Mouse (Mus musculus): Measurements from ENCODE around the gene Dpm2. TPM values are rescaled to one million over a fixed set of nuclear protein-coding genes. Genes with fewer than 3 reads are reported as not detected.

Gene Dpm2
- total RNA-seq, 2 experiments from 2014 or later, result 61.9 to 64.5 TPM

- no peak for DNase-seq (ENCODE audit: low spot score in 2 of 2)
Measured at GRCm38 (mm10) chr2:32543031-32543449, 27.6 kb upstream of the Dpm2 start.

- no peak for DNase-seq (ENCODE audit: low spot score in 2 of 2)
Measured at GRCm38 (mm10) chr2:32546951-32547350, 23.7 kb upstream of the Dpm2 start.

DNA sequence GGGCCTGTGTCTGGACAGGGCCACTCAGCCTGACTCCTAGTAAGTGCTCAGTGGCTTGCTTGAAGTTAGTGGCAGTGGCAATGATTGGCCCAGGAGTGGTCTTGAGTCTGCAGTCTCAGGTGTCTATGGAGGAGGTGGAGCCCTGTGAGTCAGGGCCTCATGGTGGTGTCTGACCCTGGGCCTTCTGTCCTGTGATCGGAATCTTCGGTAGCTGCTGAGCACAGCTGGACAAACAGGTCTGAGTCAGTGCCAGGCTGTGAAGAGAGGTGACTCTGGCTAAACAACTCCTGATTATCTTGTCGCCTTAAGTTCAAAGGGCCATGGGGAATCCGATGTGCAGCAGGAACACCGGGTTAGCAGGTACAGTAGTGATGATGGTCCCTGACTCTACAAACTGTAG, 23.3 kb upstream of the Dpm2 start:
- DNase-seq (ENCODE audit: low spot score in 2 of 2), result no peak

- no peak for DNase-seq (ENCODE audit: low spot score in 2 of 2)
Measured at GRCm38 (mm10) chr2:32547964-32548739, 22.5 kb upstream of the Dpm2 start.

GRCm38 (mm10) chr2:32549171-32549570, 21.5 kb upstream of the Dpm2 start:
- DNase-seq (ENCODE audit: low spot score in 2 of 2), result no peak

DNA sequence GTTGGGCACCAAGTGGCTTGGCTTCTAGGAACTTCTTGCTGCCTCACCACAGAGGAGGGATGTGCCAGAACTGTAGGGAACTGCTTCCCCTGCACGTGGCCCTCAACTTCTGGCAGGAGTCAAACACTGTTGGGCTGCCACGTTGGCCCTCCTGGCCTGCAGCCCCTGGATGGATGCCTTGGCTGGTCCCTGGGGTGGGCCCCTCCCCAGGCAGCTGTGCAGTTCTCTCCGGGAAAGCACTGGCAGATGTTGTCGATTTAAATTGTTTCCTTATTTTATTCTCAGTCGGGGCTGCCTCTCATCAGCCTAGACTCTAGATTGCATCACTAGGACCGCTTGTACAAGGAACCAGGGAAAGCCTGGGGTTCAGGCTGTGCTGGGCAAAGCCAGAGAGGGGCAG, 20.9 kb upstream of the Dpm2 start:
- DNase-seq (ENCODE audit: low spot score in 2 of 2), result no peak

DNA sequence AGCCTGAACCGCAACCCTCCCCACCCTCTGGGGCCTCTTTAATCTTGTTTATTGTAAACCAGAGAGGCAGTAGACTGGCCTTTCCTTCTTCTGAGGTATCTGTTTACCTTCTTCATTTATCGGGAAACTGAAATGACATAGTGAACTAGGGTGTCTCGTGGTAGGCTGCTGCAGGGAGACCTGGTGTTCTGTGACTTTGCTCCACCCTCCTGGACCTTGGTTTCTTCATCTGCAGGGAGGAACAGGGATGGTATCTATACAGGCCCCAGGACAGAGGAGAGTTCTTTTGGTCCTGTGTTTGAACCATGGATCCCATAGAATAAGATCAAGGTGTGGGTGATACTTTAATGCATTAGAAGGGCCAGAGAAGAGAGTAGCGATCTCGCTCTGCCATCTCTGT, 19.4 kb upstream of the Dpm2 start:
- DNase-seq (ENCODE audit: low spot score in 2 of 2), result no peak

GRCm38 (mm10) chr2:32553592-32554148, 17.0 kb upstream of the Dpm2 start:
- DNase-seq (ENCODE audit: low spot score in 2 of 2), result no peak

GRCm38 (mm10) chr2:32555484-32555883, 15.2 kb upstream of the Dpm2 start:
- no peak for DNase-seq (ENCODE audit: low spot score in 2 of 2)

DNA sequence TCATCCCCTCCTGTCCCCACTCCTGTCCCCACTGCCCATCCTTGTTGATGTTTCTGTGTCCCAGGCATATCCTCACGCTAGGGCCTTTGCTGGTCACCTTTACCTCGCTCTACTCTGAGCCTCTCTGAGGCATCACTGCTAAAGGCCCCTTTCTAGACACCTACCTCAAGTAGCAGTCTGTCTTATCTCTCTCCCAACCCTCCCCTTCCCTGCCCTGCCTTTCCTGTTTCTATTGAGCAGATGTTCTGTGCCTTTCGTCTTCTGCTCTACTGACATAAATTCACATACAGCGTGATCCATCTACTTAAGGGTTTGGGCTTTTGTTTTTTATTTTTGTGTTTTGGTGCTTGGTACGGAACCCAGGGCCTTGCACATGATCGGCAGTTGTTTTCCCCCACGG, 14.6 kb upstream of the Dpm2 start:
- no peak for DNase-seq (ENCODE audit: low spot score in 2 of 2)

GRCm38 (mm10) chr2:32559570-32559969, 11.1 kb upstream of the Dpm2 start:
- no peak for DNase-seq (ENCODE audit: low spot score in 2 of 2)

DNA sequence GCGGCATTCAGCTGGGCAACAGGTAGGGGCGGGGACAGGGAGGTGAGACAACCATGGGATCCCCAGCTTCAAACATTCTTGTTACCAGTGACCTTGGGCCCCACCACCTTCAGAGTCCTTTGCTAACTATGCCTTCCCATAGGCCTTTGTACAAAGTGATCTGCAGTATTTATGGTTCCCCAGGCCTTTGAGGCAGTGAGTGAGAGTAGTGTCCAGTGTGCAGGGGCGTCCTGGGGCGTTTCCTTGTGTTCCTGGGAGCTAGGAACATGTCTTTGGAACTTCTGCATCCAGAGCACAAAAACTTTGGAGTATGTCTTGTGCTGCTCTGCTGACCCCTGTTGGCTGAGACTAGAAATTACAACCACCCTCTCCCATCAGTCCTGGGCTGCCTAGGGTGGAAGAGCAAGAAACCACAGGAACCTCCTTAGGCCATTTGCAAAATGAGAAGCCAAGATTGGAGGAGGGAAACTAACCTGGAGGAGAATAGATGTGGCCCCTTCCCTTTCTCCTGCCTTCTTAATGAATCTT, 4.1 kb upstream of the Dpm2 start:
- peak in 1 of 2 experiments; percentile 51 for DNase-seq (ENCODE audit: low spot score in 2 of 2)

GRCm38 (mm10) chr2:32568149-32568548, 2.5 kb upstream of the Dpm2 start:
- DNase-seq (ENCODE audit: low spot score in 2 of 2), result no peak

- DNase-seq (ENCODE audit: low spot score in 2 of 2), result no peak
Measured at GRCm38 (mm10) chr2:32568941-32569340, 1.7 kb upstream of the Dpm2 start.

GRCm38 (mm10) chr2:32572196-32572595, 1.5 kb downstream of the Dpm2 start:
- no peak for DNase-seq (ENCODE audit: low spot score in 2 of 2)

DNA sequence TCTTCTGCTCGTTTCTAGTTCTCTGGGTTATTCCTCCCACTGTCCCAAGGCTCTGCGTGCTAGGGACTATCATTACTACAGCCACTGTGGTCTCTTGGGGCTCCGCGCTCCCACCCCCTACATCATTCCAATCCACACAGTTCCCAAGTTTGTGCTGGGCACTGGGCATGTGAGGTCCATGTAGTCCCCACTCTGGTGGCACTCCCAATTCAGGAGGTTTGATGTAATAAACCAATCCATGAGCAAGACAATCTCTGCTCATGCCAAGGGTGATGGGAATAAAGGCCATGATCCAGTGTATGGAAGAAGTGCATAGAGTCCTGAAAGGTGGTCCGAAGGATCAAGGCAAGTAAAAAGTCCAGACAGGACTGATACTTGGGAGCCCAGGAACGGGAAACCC, 3.8 kb downstream of the Dpm2 start, which contains the start of gene Pip5kl1:
Gene Pip5kl1, plus strand, starts transcription at position 301 of the 400 bp plus-strand sequence.
- no peak for DNase-seq (ENCODE audit: low spot score in 2 of 2)

GRCm38 (mm10) chr2:32574901-32575585, 4.4 kb downstream of the Dpm2 start:
- DNase-seq (ENCODE audit: low spot score in 2 of 2), result no peak

DNA sequence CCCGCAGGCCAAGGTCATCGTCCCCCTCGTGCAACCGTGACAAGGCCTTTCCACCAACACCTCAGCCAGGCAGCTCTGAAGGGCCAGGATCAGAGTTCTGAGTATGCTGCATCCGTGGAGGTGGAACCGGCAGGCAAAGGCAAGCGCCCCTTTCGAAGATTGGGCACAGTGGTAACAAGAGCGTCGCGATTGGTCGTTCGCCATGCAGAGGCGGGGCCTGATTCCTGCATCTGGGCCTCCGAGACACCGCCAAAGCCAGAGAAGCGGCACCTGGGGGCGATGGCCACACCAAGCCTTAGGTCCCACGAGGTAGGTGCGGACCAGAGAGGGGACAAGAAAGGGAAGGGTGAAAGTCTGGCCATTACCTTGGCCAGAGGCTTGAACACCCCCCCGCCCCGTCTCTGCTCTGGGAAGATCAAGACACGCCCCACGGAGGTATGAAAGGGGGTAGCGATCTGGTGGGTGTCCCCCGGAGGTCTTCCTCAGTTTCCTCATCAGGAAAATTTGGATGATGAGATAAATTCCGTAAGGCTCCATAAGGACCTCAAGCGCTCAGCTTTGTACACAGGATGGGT, 5.0 kb downstream of the Dpm2 start, which contains the start of gene 9430097D07Rik:
Gene 9430097D07Rik, minus strand, starts transcription at position 99 of the 575 bp plus-strand sequence.
- DNase-seq (ENCODE audit: low spot score in 2 of 2), result no peak

DNA sequence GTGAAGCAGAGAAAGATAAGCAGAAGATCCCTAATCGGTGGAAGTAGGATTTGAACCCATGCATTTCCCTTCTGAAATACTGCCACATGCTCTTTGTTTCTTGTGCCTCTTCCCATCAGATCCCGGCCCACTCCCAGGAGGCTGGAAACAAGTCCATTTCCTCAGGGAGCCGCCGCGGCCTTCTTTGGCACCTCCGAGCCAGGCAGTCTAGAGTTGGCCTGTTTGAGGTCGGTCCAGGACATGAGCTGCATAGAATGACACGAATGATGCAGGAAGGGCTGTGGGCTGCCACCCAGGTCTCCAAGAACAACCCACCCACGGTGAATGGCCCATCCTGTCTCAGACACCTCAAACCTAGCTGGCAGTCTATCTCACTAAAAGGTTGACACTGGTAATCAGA, 5.9 kb downstream of the Dpm2 start:
- DNase-seq (ENCODE audit: low spot score in 2 of 2), result no peak

DNA sequence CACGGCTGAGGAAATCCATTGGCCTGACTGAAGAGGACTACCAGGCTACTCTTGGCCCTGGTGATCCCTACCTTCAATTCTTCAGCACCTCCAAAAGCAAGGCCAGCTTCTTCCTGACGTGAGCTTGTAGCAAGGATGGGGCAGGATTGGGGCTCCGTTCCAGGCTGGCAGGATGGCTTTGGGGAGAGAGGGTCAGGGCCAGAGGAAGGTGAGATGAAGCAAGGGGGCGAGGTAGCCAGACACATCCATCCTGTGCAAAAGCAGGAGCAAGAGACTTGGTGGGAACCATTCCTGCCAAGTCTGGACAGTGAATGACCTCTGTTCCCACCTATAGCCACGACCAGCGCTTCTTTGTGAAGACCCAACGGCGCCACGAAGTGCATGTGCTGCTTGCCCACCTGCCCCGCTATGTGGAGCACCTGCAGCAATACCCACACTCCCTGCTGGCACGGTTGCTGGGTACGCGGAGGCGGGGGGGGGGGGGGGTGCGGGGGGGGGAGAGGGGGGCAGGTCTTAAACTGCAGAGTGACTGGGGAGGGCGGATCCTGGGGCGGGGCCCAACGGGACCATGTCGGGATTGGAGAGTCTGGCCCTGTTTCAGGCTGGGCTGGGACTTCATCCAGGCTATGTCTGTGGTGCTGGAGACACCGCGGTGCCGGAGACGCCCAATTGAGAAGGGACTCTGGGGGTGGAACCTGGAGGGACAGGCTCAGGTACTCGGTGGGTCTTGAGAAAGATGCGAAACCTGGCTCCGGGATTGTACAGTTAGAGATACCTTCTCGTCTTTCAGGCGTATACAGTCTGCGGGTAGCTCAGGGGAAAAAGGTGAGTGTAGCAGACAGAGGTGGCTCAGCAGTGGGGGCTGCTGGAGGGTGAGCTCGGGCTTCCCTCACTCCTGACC, 7.7 kb downstream of the Dpm2 start:
- DNase-seq (ENCODE audit: low spot score in 2 of 2), result no peak

Data from adrenal gland, postnatal 4 days (tissue).